Comparison of ENCODE assay signal across 24 mouse cellular contexts in the genomic region with DNA sequence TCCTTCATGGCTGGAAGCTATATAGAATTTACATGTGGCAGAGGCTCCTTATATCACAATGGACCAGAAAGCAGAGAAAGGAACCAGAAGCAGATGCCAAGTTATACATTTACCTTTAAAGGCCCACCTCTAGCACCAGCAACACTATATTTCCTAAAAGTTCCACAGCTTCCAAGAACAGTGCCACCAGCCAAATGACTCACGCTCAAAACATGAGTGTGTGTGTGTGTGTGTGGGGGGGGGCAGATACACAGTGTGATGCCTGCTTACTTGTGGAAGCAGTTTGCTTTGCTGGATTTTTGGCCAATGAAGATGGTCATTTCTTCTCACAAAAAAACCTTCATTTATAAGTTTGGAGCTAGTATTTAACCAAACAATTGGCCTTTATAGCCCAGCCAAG.
DNase-seq lines count a peak whose midpoint lies in the region; ATAC-seq and TF ChIP-seq lines count a peak whose summit lies in the region.
"Had no signal": no experiment of that assay in that cellular context is flagged by ENCODE, and none has a peak within 500 bp of the region (broad histone marks: within the 10 kb centered on the region; RNA-seq: fewer than 3 reads in every experiment).

No protein-coding gene starts in this region.

- no peaks in the 10 kb centered on the region for H3K27me3 ChIP-seq in Patski
- H3K27me3 ChIP-seq: CH12.LX; embryonic facial prominence, embryonic 13.5 days; embryonic facial prominence, embryonic 15.5 days; forebrain, embryonic 13.5 days; forebrain, embryonic 15.5 days had no signal

- ATAC-seq in Patski: peak; percentile 44
- no peak for ATAC-seq in activated CD4-positive, CD25-positive, alpha-beta regulatory T cell, adult 4 months
- ATAC-seq: CD4-positive, CD25-positive, alpha-beta regulatory T cell, adult 4 months; forebrain, embryonic 13.5 days; forebrain, embryonic 15.5 days; forebrain, postnatal 0 days had no signal

- POLR2A ChIA-PET in Patski (lab: Charles Lee): interaction anchor here (0.6 kb wide), 2 partner anchors 320 to 725 kb away, joined by 3 read pairs; no protein-coding TSS in a partner anchor

- TF ChIP-seq CTCF in Patski (IDR thresholded peaks at IDR 0.05): no peak

- in situ Hi-C loops in Patski (cut with MboI; ENCODE audit: low pct_unique_long_range_greater_than_20kb): loop anchor here (25.0 kb wide), 1 partner anchor 402 kb away; a partner anchor contains a TSS

- CTCF ChIA-PET in Patski (lab: Charles Lee): no interaction called here

- peak; percentile 26 for DNase-seq in 3134 (ENCODE audit: extremely low read depth, insufficient read length, low spot score)
- peak; percentile 74 for DNase-seq in Muller cell, postnatal 12 days (ENCODE audit: inconsistent ontology term)
- DNase-seq in Patski (ENCODE audit: low read depth, low spot score): no peak
- peak; percentile 20 for DNase-seq in fibroblast of lung, adult 2 months (ENCODE audit: low read depth)
- DNase-seq in adrenal gland, adult 18-20 months (ENCODE audit: low spot score in 2 of 2): no peak
- no peak for DNase-seq in frontal cortex, adult 2 months (ENCODE audit: extremely low spot score in 1 of 2, low spot score in 1 of 2)
- DNase-seq: adrenal gland, adult 2 months; adrenal gland, postnatal 10 days; adrenal gland, postnatal 25 days; B cell, adult 2 months; cerebellum, adult 11-12 months; cerebellum, adult 2 months; cerebellum, adult 9-10 months; cerebellum, postnatal 10 days; cerebellum, postnatal 36 days; embryo, embryonic 11 days; forebrain, postnatal 0 days had no signal

Comparison
In these comparisons a context has a peak if more than half of its experiments do, and no peak if none do; other contexts are left out.
1. DNase-seq: peak in 3134 (single experiment), Muller cell, postnatal 12 days (single experiment) and fibroblast of lung, adult 2 months (single experiment); none in Patski (single experiment), adrenal gland, adult 18-20 months (0 of 2) and frontal cortex, adult 2 months (0 of 2).